Mouse (Mus musculus) neural tube, embryonic 13.5 days (tissue): Measurements from ENCODE around the gene Add3. TPM values are rescaled to one million over a fixed set of nuclear protein-coding genes. Genes with fewer than 3 reads are reported as not detected.

Experiments used
- ATAC-seq: fragments of 200-750 bp; cut with Nextera tagmentation; 2 replicates; pipeline ENCODE4 v1.8.0; 2017; ENCODE audit warnings: low read depth, mild to moderate bottlenecking, moderate TSS enrichment, moderate library complexity
- H3K27ac ChIP-seq: fragments of 300-500 bp; sonication (generic); replicated peaks from 2 replicates; pipeline ENCODE4 v1.5.1; 2015; ENCODE audit warnings: moderate library complexity, mild to moderate bottlenecking, inconsistent platforms
- H3K27me3 ChIP-seq: fragments of 300-500 bp; sonication (generic); 2 replicates; pipeline ENCODE4 v1.6.1; 2015; ENCODE audit warnings: mild to moderate bottlenecking, inconsistent platforms
- H3K36me3 ChIP-seq: fragments of 300-500 bp; sonication (generic); 2 replicates; pipeline ENCODE4 v1.6.1; 2015; ENCODE audit warnings: mild to moderate bottlenecking, inconsistent platforms
- H3K4me1 ChIP-seq: fragments of 300-500 bp; sonication (generic); replicated peaks from 2 replicates; pipeline ENCODE4 v1.6.1; 2015; ENCODE audit warnings: inconsistent platforms
- H3K4me2 ChIP-seq: fragments of 300-500 bp; sonication (generic); 2 replicates; pipeline ENCODE4 v1.6.1; 2015; ENCODE audit warnings: inconsistent platforms, mild to moderate bottlenecking, moderate library complexity
- H3K4me3 ChIP-seq: fragments of 300-500 bp; sonication (generic); 2 replicates; pipeline ENCODE4 v1.5.1; 2015; ENCODE audit warnings: mild to moderate bottlenecking, inconsistent platforms
- H3K9ac ChIP-seq: fragments of 300-500 bp; sonication (generic); 2 replicates; pipeline ENCODE4 v1.6.1; 2015; ENCODE audit warnings: moderate library complexity, mild to moderate bottlenecking, inconsistent platforms
- H3K9me3 ChIP-seq: fragments of 300-500 bp; sonication (generic); 2 replicates; pipeline ENCODE4 v1.6.1; 2016; ENCODE audit warnings: inconsistent platforms
- WGBS: fragments of 180-500 bp; shearing (Covaris S2); methylation state at CpG from one replicate; pipeline ENCODE4 v1.1.7; 2015; 5-methylcytosine and 5-hydroxymethylcytosine counted together
- polyA plus RNA-seq: library from polyadenylated mRNA; unstranded; fragments of >200 nt; fragmentation: Nextera tagmentation; extraction: Ambion mirVana; gene quantifications from 2 replicates; pipeline ENCODE4 v1.2.1, GENCODE M21; 2015

Add3 gene
- polyA plus RNA-seq, 1 experiment from 2014 or later = 35.6 TPM

DNA sequence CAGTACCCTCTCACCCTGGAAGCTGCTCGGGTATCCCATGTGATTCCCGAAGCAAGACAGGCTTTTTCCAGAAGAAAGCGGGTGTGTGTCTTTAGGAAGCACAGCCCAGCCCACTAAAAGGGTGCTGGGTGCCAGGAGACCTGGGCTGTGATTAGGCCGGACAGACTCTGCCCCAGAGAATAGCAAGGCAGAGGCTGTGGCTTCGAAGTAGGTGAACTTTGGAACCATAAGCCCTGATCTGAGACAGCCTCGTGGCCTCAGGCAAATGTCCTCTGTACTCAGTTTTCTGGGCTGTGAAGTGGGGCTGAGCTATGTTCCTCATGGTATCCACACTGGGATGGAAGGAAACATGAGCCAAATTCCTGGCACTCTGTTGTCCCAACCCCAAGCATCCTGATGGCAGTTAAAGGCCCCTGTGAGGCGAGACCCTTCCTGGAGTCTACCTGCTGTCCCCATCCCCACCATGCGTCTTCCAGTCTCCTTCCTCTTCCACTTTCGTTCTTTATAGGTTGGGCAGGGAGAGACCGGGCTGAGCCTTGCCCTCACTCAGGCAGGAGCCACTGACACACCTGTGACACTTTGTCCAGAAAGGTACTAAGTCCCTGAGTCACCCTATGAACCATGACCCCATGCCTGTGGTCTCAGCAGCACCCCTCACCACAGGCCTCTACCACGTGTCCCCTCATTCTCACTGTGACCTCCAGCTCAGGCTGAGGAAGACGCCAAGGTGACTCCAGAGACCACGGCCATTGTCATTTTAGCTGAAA is 118.7 kb downstream of the Add3 start:
- Histone ChIP-seq H3K27ac (no peak overlapping the region), H3K4me2 (no peak overlapping the region), H3K9me3 (no peaks in the 10 kb centered on the region), H3K4me1 (peaks cover 5% of the 10 kb centered on the region; the same call in 1 of the 2 replicates), H3K9ac (no peak overlapping the region), H3K36me3 (no peaks in the 10 kb centered on the region), H3K4me3 (no peak overlapping the region), H3K27me3 (no peaks in the 10 kb centered on the region)
- ATAC-seq = no peak
- 92% methylated on average over 13 of the region's 13 CpGs for WGBS

- Histone ChIP-seq H3K4me3 (no peak overlapping the region), H3K9ac (no peak overlapping the region), H3K36me3 (no peaks in the 10 kb centered on the region), H3K4me2 (no peak overlapping the region), H3K27ac (no peak overlapping the region), H3K9me3 (no peaks in the 10 kb centered on the region), H3K4me1 (peaks cover 11% of the 10 kb centered on the region; the same call in 1 of the 2 replicates), H3K27me3 (no peaks in the 10 kb centered on the region)
- 62% methylated on average over 5 of the region's 5 CpGs for WGBS
- ATAC-seq = no peak
Observed at GRCm38 (mm10) chr19:53259541-53259940, 119.3 kb downstream of the Add3 start.

GRCm38 (mm10) chr19:53260261-53260660 is 120.0 kb downstream of the Add3 start:
- no peak for ATAC-seq
- H3K9ac ChIP-seq = no peak overlapping the region
- no peaks in the 10 kb centered on the region for H3K9me3 ChIP-seq
- H3K4me2 ChIP-seq = no peak overlapping the region
- H3K27me3 ChIP-seq = no peaks in the 10 kb centered on the region
- no peak overlapping the region for H3K27ac ChIP-seq
- no peak overlapping the region for H3K4me3 ChIP-seq
- 82% methylated on average over 10 of the region's 10 CpGs for whole genome bisulfite sequencing
- peaks cover 15% of the 10 kb centered on the region for H3K4me1 ChIP-seq
- H3K36me3 ChIP-seq = no peaks in the 10 kb centered on the region

GRCm38 (mm10) chr19:53260828-53261227 is 120.6 kb downstream of the Add3 start:
- H3K36me3 ChIP-seq = no peaks in the 10 kb centered on the region
- H3K4me1 ChIP-seq = peaks cover 21% of the 10 kb centered on the region
- WGBS = 79% methylated on average over 4 of the region's 4 CpGs
- H3K4me3 ChIP-seq = no peak overlapping the region
- no peak for ATAC-seq
- no peak overlapping the region for H3K4me2 ChIP-seq
- H3K9ac ChIP-seq = no peak overlapping the region
- no peaks in the 10 kb centered on the region for H3K27me3 ChIP-seq
- no peaks in the 10 kb centered on the region for H3K9me3 ChIP-seq
- no peak overlapping the region for H3K27ac ChIP-seq

DNA sequence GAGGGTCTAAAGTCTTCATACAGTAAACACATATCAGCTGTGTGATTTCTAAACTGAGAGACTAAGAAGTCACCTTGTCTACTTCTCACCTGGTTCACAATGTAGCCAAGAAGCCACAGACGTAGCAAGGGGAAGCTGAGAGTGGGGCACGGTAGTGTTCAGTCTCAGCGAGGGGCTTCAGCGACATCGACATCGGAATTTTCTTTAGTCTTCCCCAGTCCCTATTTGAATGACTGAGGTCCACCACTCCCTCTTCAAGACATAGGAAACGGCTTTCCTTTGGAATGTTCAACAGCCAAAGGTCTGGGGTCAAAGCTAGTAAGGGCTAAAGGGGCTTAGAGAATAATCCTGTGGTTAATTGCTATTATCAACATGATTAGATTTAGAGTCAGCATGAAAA is 121.8 kb downstream of the Add3 start:
- Histone ChIP-seq H3K4me2 (no peak overlapping the region), H3K9ac (no peak overlapping the region), H3K36me3 (no peaks in the 10 kb centered on the region), H3K9me3 (no peaks in the 10 kb centered on the region), H3K27ac (no peak overlapping the region), H3K27me3 (no peaks in the 10 kb centered on the region), H3K4me3 (no peak overlapping the region), H3K4me1 (peaks cover 23% of the 10 kb centered on the region)
- 85% methylated on average over 7 of the region's 7 CpGs for WGBS
- ATAC-seq = no peak

DNA sequence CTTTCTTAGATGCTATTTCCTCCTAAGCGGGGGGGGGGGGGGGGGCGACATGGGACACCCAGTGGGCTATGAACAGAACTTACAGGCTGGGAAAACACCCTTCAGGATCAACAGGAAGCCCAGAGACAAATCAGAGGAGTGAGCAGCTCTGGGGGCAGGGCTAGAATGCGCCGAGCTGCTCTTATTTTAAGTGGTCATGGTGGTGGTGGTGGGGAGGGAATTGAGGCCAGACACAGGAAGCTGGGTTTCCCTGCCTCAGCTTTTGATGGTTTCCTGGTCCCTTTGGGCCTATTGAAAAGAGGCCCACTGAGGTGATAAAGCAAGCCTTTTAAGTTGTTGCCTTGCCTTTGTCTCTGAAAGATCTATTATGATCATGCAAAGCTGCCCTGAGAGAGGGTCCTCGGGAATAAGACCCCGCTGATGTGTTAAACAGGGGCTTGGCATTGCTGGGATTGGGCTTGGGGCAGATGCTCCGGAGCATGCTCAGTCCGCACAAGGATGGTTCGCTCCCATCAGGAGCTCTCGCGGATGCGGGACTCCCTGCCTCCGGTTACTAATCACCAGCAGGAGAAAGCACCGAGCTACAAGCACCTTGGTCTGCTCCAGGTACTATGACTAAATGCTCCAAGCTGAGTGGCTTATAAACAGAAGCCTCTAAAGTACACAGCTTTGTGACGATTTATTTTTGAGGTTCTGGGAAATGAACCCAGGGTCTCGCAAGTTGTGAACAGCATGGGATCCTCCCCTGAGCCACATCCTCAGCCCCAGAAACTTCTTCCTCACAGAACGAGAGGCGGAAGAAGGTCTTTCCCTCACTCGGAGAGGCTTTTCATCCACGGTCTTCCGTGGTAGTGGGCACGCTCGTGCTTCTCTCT is 123.9 kb downstream of the Add3 start:
- peaks cover 23% of the 10 kb centered on the region for H3K4me1 ChIP-seq
- 25% methylated on average over 22 of the region's 23 CpGs for WGBS
- no peaks in the 10 kb centered on the region for H3K27me3 ChIP-seq
- H3K36me3 ChIP-seq = no peaks in the 10 kb centered on the region
- no peaks in the 10 kb centered on the region for H3K9me3 ChIP-seq
- no peak overlapping the region for H3K9ac ChIP-seq
- no peak overlapping the region for H3K27ac ChIP-seq
- ATAC-seq = no peak; the same call in 1 of the 2 replicates
- peak overlapping the region; percentile 5; the same call in 1 of the 2 replicates for H3K4me3 ChIP-seq
- peak overlapping the region; percentile 37 for H3K4me2 ChIP-seq

DNA sequence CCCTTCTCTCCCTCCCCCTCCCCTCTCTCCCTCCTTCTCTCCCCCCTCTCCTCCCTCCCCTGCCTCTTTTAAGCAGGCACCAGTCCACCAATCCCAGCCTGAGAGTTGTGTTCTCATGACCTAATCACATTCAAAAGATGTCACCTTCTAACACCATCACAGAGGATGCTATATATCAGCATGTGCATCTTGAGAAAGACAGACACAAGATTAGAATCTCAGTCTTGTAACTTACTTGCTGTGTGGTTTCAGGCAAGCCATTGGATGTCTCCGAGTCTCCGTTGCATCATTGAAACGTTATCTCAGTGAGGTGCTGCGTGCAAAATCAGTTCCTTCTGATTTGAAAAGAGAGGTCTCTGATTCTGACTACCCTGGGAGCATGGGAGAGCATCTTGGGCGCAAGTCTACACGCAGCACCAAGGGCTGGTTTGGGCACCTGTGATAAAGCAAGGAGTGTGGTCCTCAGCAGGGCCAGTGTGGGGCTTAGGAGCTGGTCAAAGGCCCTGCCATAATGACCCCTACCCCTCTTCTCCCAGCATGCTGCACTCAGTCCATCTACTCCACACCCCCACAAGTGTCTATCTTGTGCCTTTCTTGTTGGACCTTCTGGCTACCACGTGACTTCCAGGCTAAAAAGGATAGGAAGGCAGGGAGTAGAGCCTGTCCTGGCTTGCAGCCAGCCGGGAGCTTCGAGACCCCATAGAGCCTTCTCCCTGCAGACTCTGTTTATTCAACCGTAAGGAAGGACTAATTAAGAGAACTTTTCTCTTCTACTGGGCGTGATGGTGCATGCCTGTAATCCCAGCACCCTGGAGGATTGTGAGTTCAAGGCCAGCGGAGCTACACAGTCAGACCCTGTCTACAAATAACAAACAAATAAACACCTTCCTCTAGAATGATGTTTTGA is 124.8 kb downstream of the Add3 start:
- Histone ChIP-seq H3K4me3 (no peak overlapping the region), H3K27me3 (no peaks in the 10 kb centered on the region), H3K27ac (no peak overlapping the region), H3K36me3 (no peaks in the 10 kb centered on the region), H3K9ac (no peak overlapping the region), H3K4me1 (peaks cover 23% of the 10 kb centered on the region), H3K4me2 (no peak overlapping the region), H3K9me3 (no peaks in the 10 kb centered on the region)
- WGBS = 56% methylated on average over 12 of the region's 12 CpGs
- ATAC-seq = peak; percentile 52; the same call in 1 of the 2 replicates

DNA sequence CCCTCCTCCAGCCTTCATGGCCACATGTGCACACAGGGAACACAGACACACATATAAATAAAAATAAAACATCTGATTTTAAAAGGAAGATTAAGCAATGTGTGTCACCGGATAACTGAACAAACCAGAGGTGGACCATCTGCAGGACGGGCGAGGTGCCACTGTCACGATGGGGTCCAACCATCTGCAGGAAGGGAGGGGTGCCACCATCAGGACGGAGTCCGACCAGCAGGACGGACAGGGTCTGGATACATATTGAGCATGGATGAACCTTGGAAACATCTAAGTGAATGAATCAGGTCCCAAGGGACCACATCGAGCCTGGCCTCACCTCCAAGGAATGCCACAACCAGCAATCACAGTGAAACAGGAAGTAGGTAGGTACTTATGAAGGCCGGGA is 127.1 kb downstream of the Add3 start:
- Histone ChIP-seq H3K4me3 (no peak overlapping the region), H3K27ac (no peak overlapping the region), H3K4me2 (no peak overlapping the region), H3K9me3 (no peaks in the 10 kb centered on the region), H3K4me1 (peaks cover 23% of the 10 kb centered on the region), H3K9ac (no peak overlapping the region), H3K27me3 (no peaks in the 10 kb centered on the region), H3K36me3 (no peaks in the 10 kb centered on the region)
- ATAC-seq = no peak
- WGBS = 89% methylated on average over 9 of the region's 9 CpGs

DNA sequence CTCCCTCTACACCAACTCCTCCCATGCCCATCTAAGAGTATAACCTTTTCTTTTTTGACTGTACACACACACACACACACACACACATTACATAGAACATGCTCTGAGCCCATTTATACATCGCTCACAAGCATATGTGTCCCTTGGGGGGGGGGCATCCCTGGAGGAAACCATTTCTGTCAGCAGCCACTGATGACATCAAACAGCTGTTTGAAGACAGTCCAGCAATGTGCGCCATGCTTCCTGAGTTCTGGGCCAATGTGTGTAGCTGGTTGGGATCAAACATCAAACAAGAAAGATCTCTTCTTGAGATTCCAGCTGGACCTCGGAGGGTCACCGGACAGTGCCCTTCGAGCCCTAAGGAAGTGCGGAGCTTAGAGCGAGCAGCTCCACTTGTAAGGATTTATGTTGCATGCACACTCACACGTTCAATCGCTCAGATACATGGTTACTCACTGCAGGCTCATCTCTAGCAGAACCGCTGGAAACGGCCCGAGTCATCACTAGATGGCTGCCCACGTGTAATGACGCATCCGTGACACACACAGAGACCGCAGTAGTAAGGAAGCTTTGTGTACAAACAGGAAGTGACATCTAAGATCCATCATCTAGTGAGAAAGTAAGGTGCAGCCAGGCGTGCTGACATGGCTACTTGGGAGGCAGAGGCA is 132.9 kb downstream of the Add3 start:
- no peak for ATAC-seq
- 86% methylated on average over 17 of the region's 17 CpGs for WGBS
- no peak overlapping the region for H3K9ac ChIP-seq
- no peaks in the 10 kb centered on the region for H3K9me3 ChIP-seq
- H3K27me3 ChIP-seq = no peaks in the 10 kb centered on the region
- no peaks in the 10 kb centered on the region for H3K36me3 ChIP-seq
- H3K4me3 ChIP-seq = no peak overlapping the region
- no peak overlapping the region for H3K27ac ChIP-seq
- no peaks in the 10 kb centered on the region for H3K4me1 ChIP-seq
- no peak overlapping the region for H3K4me2 ChIP-seq

DNA sequence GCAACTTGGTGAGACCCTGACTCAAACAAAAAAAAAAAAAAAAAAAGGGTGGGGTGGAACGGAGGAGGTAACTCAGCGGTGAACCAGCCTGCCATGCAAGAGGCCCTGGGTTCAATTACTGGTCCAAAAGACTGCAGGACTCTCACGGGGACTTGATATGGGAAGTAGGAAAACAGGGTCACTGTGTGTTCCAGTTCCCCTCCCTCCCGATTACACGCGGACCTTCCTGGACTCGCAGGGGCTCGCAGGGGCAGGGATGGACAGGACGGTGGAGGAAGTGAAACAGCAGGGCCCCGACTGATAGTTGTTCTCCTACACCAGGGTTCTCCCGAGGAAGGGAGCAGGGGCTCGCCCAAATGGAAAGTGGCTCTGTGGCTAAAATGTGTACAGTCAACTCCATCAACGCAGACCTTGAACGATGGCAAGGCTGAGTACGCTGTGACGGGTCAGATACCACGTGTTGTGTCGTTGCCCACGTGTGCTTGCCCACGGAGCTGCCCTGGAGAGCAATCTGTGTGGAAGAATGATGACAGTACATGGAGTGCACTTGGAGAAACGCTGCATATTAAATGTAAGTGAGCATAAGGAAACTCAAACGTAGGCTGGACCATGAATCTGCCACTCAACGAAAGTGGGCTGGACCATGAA is 133.7 kb downstream of the Add3 start:
- Histone ChIP-seq H3K9me3 (no peaks in the 10 kb centered on the region), H3K36me3 (no peaks in the 10 kb centered on the region), H3K4me2 (no peak overlapping the region), H3K4me3 (no peak overlapping the region), H3K4me1 (no peaks in the 10 kb centered on the region), H3K27me3 (no peaks in the 10 kb centered on the region), H3K9ac (no peak overlapping the region), H3K27ac (no peak overlapping the region)
- 88% methylated on average over 23 of the region's 23 CpGs for WGBS
- no peak for ATAC-seq

DNA sequence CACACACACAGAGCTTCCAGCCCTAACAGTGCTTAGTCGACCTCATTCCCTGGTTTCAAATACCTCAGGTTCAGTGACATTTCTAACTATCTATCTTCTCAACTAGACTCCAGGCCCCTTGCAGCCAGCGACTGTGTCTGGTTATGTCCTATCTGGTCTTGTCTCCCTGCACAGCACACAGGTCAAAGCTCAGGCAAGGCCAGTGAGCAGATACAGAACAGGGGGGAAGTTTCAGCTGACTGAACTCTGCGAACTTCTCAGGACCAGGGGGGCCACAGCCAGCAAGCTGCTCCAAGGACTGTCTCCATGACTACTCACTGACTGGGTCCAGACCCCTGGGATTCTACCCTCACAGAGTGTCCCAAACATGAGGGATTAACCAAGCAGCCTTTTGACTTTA is 135.0 kb downstream of the Add3 start:
- H3K36me3 ChIP-seq = no peaks in the 10 kb centered on the region
- no peaks in the 10 kb centered on the region for H3K4me1 ChIP-seq
- no peaks in the 10 kb centered on the region for H3K9me3 ChIP-seq
- H3K4me2 ChIP-seq = no peak overlapping the region
- 61% methylated on average over 3 of the region's 3 CpGs for WGBS
- ATAC-seq = no peak
- H3K27ac ChIP-seq = no peak overlapping the region
- H3K9ac ChIP-seq = no peak overlapping the region
- no peaks in the 10 kb centered on the region for H3K27me3 ChIP-seq
- H3K4me3 ChIP-seq = no peak overlapping the region
